In genomic region chr11:65030201-65030600, GRCm38 (mm10) we compare ENCODE assay signal across 27 mouse cellular contexts. TPM values are rescaled to one million over a fixed set of nuclear protein-coding genes. Genes with fewer than 3 reads are reported as not detected.
DNase-seq lines count a peak whose midpoint lies in the region; ATAC-seq lines count a peak whose summit lies in the region.
"Had no signal": no experiment of that assay in that cellular context is flagged by ENCODE, and none has a peak within 500 bp of the region (broad histone marks: within the 10 kb centered on the region; RNA-seq: fewer than 3 reads in every experiment).

No protein-coding gene starts in this region.

- no peaks in the 10 kb centered on the region; the same call in 1 of the 2 replicates for H3K36me3 ChIP-seq in kidney, embryonic 15.5 days
- no peaks in the 10 kb centered on the region for H3K36me3 ChIP-seq in intestine, embryonic 16.5 days (ENCODE audit: control insufficient read depth, insufficient read depth, low read length)
- H3K36me3 ChIP-seq: forebrain, embryonic 10.5 days had no signal

- H3K9ac ChIP-seq in kidney, embryonic 15.5 days = no peak overlapping the region
- H3K9ac ChIP-seq in intestine, embryonic 16.5 days (ENCODE audit: low read depth, low read length) = no peak overlapping the region
- H3K9ac ChIP-seq: forebrain, embryonic 13.5 days; heart, embryonic 13.5 days had no signal

- H3K4me1 ChIP-seq in kidney, embryonic 15.5 days = no peaks in the 10 kb centered on the region
- no peaks in the 10 kb centered on the region for H3K4me1 ChIP-seq in intestine, embryonic 16.5 days (ENCODE audit: control insufficient read depth, insufficient read depth, low read length)
- H3K4me1 ChIP-seq: forebrain, embryonic 10.5 days; forebrain, embryonic 13.5 days had no signal

- WGBS in kidney, embryonic 15.5 days = 63% methylated on average over 1 of the region's 1 CpGs
- 54% methylated on average over 1 of the region's 1 CpGs for WGBS in intestine, embryonic 16.5 days

- peak; percentile 15 for DNase-seq in kidney, adult 18-20 months
- no peak for DNase-seq in kidney, postnatal 10 days
- peak; percentile 66 for DNase-seq in kidney, adult 9 months
- peak; percentile 24 for DNase-seq in lung, postnatal 25 days (ENCODE audit: low spot score)
- no peak for DNase-seq in lung, postnatal 14 days
- DNase-seq in embryo, embryonic 9.5 days (ENCODE audit: extremely low spot score) = no peak
- DNase-seq: adrenal gland, adult 8-10 months; adrenal gland, postnatal 25 days; cerebellum, adult 11-12 months; cerebellum, adult 8-10 months; cerebellum, postnatal 10 days; cerebellum, postnatal 36 days; embryo, embryonic 11 days; gastrocnemius, postnatal 10 days; gastrocnemius, postnatal 36 days; heart, adult 2 months; heart, postnatal 14 days; heart, postnatal 4 days had no signal

- ATAC-seq in kidney, embryonic 15.5 days (replicated peaks; ENCODE audit: low FRiP score) = no peak
- 0 out of 2 replicates have a peak, but pooled peaks have one; percentile 7 for ATAC-seq in intestine, embryonic 16.5 days
- ATAC-seq: activated CD4-positive, CD25-positive, alpha-beta regulatory T cell, adult 4 months; CD4-positive, CD25-positive, alpha-beta regulatory T cell, adult 4 months; forebrain, embryonic 13.5 days; forebrain, embryonic 16.5 days had no signal

- H3K27me3 ChIP-seq in kidney, embryonic 15.5 days = no peaks in the 10 kb centered on the region
- H3K27me3 ChIP-seq in intestine, embryonic 16.5 days (replicated peaks; ENCODE audit: control insufficient read depth, insufficient read depth, low read length) = no peaks in the 10 kb centered on the region
- H3K27me3 ChIP-seq: forebrain, embryonic 13.5 days; heart, embryonic 13.5 days had no signal

- H3K27ac ChIP-seq in kidney, embryonic 15.5 days = no peak overlapping the region
- H3K27ac ChIP-seq in intestine, embryonic 16.5 days (ENCODE audit: low read length) = no peak overlapping the region
- H3K27ac ChIP-seq: forebrain, embryonic 10.5 days; forebrain, embryonic 13.5 days; heart, adult 2 months; heart, embryonic 10.5 days; heart, embryonic 13.5 days had no signal

- H3K4me2 ChIP-seq in kidney, embryonic 15.5 days = no peak overlapping the region
- no peak overlapping the region for H3K4me2 ChIP-seq in intestine, embryonic 16.5 days (ENCODE audit: low read depth, low read length)
- H3K4me2 ChIP-seq: forebrain, embryonic 13.5 days; heart, embryonic 13.5 days had no signal

- H3K4me3 ChIP-seq in kidney, embryonic 15.5 days (replicated peaks) = no peak overlapping the region
- no peak overlapping the region for H3K4me3 ChIP-seq in intestine, embryonic 16.5 days (ENCODE audit: low read length)
- H3K4me3 ChIP-seq: forebrain, embryonic 10.5 days; forebrain, embryonic 13.5 days; heart, adult 2 months; heart, embryonic 10.5 days; heart, embryonic 13.5 days had no signal

- no peaks in the 10 kb centered on the region for H3K9me3 ChIP-seq in kidney, embryonic 15.5 days (replicated peaks)
- no peaks in the 10 kb centered on the region for H3K9me3 ChIP-seq in intestine, embryonic 16.5 days (ENCODE audit: control insufficient read depth, low read length)
- H3K9me3 ChIP-seq: forebrain, embryonic 10.5 days; forebrain, embryonic 13.5 days; heart, embryonic 10.5 days had no signal

RNA-seq across cellular contexts. Expression of gene Elac2, which starts 51.4 kb away (rescaled TPM):
- polyA plus RNA-seq in kidney, embryonic 15.5 days (2015; fragmentation: Nextera tagmentation; extraction: Ambion mirVana) = 30.7 TPM in 2 replicates
- 24.7 and 26.4 TPM in 2 replicates for polyA plus RNA-seq in intestine, embryonic 16.5 days (2015; fragmentation: Nextera tagmentation; extraction: Ambion mirVana)

Comparison
In these comparisons a context has a peak if more than half of its experiments do, and no peak if none do; other contexts are left out.
1. DNase-seq: peak in kidney, adult 18-20 months (single experiment), kidney, adult 9 months (single experiment) and lung, postnatal 25 days (single experiment); none in kidney, postnatal 10 days (single experiment), lung, postnatal 14 days (single experiment) and embryo, embryonic 9.5 days (single experiment).